ENCODE assay signal across 8 mouse cellular contexts in genomic region chr12:21135651-21136461, GRCm38 (mm10).
DNase-seq lines count a peak whose midpoint lies in the region; ATAC-seq and TF ChIP-seq lines count a peak whose summit lies in the region.
"Had no signal": no experiment of that assay in that cellular context is flagged by ENCODE, and none has a peak within 500 bp of the region (broad histone marks: within the 10 kb centered on the region; RNA-seq: fewer than 3 reads in every experiment).

No protein-coding gene starts in this region.

- TF ChIP-seq EP300 in liver, embryonic 14.5 days (IDR thresholded peaks at IDR 0.05; ENCODE audit: low read depth), result no peak

- no peak overlapping the region for H3K4me3 ChIP-seq in neural tube, embryonic 13.5 days
- no peak overlapping the region for H3K4me3 ChIP-seq in embryonic facial prominence, embryonic 13.5 days
- H3K4me3 ChIP-seq in liver, embryonic 14.5 days (ENCODE audit: insufficient read depth in 1 of 2, low read depth in 2 of 2, low read length in 2 of 2), result no peak overlapping the region
- H3K4me3 ChIP-seq: erythroblast, embryonic 14.5 days had no signal

- no peak overlapping the region for H3K9ac ChIP-seq in neural tube, embryonic 13.5 days
- H3K9ac ChIP-seq in embryonic facial prominence, embryonic 13.5 days, result no peak overlapping the region
- no peak overlapping the region for H3K9ac ChIP-seq in liver, embryonic 14.5 days (replicated peaks)

- H3K36me3 ChIP-seq in neural tube, embryonic 13.5 days, result no peaks in the 10 kb centered on the region
- H3K36me3 ChIP-seq in embryonic facial prominence, embryonic 13.5 days, result 0 out of 2 replicates have a peak, but pooled peaks cover 3% of the 10 kb centered on the region
- H3K36me3 ChIP-seq in liver, embryonic 14.5 days (replicated peaks; ENCODE audit: control insufficient read depth, insufficient read depth, low read depth), result no peaks in the 10 kb centered on the region

- no peaks in the 10 kb centered on the region for H3K9me3 ChIP-seq in neural tube, embryonic 13.5 days
- no peaks in the 10 kb centered on the region for H3K9me3 ChIP-seq in embryonic facial prominence, embryonic 13.5 days
- no peaks in the 10 kb centered on the region for H3K9me3 ChIP-seq in liver, embryonic 14.5 days (ENCODE audit: control insufficient read depth, low read length)

- no peak overlapping the region for H3K4me2 ChIP-seq in neural tube, embryonic 13.5 days
- H3K4me2 ChIP-seq in embryonic facial prominence, embryonic 13.5 days, result no peak overlapping the region
- H3K4me2 ChIP-seq in liver, embryonic 14.5 days (ENCODE audit: low read depth), result no peak overlapping the region

- 0 out of 2 replicates have a peak, but pooled peaks have one; percentile 0 for ATAC-seq in neural tube, embryonic 13.5 days (ENCODE audit: low read depth)
- no peak for ATAC-seq in embryonic facial prominence, embryonic 13.5 days (ENCODE audit: insufficient number of reproducible peaks, insufficient read depth, low FRiP score, low TSS enrichment, low read depth)
- peak; percentile 49; the same call in 1 of the 2 replicates for ATAC-seq in liver, embryonic 14.5 days (ENCODE audit: insufficient read depth)

- H3K4me1 ChIP-seq in neural tube, embryonic 13.5 days (replicated peaks), result peaks cover 92% of the 10 kb centered on the region
- peaks cover 72% of the 10 kb centered on the region for H3K4me1 ChIP-seq in embryonic facial prominence, embryonic 13.5 days
- peaks cover 13 to 40% of the 10 kb centered on the region in 2 experiments for H3K4me1 ChIP-seq in liver, embryonic 14.5 days (replicated peaks; ENCODE audit: control insufficient read depth in 2 of 2, insufficient read depth in 2 of 2, low read length in 1 of 2)

- DNase-seq in neural tube, embryonic 10.5 days (ENCODE audit: extremely low spot score, low spot score), result no peak
- peak; percentile 54 to 56 for DNase-seq in heart, postnatal 36 days
- DNase-seq in liver, embryonic 14.5 days (ENCODE audit: low read depth in 3 of 3, low spot score in 3 of 3), result no peak
- DNase-seq in layer of hippocampus, adult 8-10 months (ENCODE audit: low spot score in 2 of 2), result no peak
- no peak for DNase-seq in retina, postnatal 1 day

- H3K27me3 ChIP-seq in neural tube, embryonic 13.5 days, result no peaks in the 10 kb centered on the region
- no peaks in the 10 kb centered on the region for H3K27me3 ChIP-seq in embryonic facial prominence, embryonic 13.5 days
- H3K27me3 ChIP-seq in liver, embryonic 14.5 days (ENCODE audit: control insufficient read depth, insufficient read depth, low read length), result no peaks in the 10 kb centered on the region

- intact Hi-C loops in heart, postnatal 36 days (cut with DNase I), result loop anchor here (2.0 kb wide), 1 partner anchor 17 kb away; no protein-coding TSS in a partner anchor

- WGBS in neural tube, embryonic 13.5 days, result 60% methylated on average over 8 of the region's 8 CpGs
- WGBS in embryonic facial prominence, embryonic 13.5 days, result 42% methylated on average over 8 of the region's 8 CpGs
- 16% methylated on average over 8 of the region's 8 CpGs for WGBS in liver, embryonic 14.5 days (ENCODE audit: insufficient replicate concordance)

- peak overlapping the region; percentile 65 for H3K27ac ChIP-seq in neural tube, embryonic 13.5 days (replicated peaks)
- peak overlapping the region; percentile 28; the same call in 1 of the 2 replicates for H3K27ac ChIP-seq in embryonic facial prominence, embryonic 13.5 days
- no peak overlapping the region for H3K27ac ChIP-seq in liver, embryonic 14.5 days

- TF ChIP-seq CTCF in liver, embryonic 14.5 days (IDR thresholded peaks at IDR 0.05; ENCODE audit: low read depth), result no peak

Comparison
In these comparisons a context has a peak if more than half of its experiments do, and no peak if none do; other contexts are left out.
1. DNase-seq: peak in heart, postnatal 36 days (2 of 2); none in neural tube, embryonic 10.5 days (single experiment), liver, embryonic 14.5 days (0 of 3), layer of hippocampus, adult 8-10 months (0 of 2) and retina, postnatal 1 day (single experiment).